12 mouse cellular contexts compared by ENCODE assay signal in the genomic region with DNA sequence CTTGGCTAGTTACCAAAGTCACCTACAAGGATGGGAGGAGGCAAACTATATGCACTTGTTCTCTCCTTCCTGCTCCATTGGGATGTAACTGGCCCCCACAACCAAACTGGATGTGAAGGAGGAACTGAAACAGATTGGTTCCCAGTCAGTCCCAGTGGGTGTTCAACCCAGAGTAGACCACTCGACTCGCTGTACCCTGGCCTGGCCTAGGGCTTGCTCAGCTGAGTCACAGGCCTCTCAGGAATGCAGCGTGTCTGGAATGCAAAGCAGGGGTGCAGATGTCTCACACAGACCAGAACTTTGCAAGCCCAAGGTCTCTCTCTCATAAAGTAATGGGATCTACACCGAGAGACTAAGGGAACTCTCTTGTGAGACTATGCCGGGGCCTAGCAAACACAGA. TPM values are rescaled to one million over a fixed set of nuclear protein-coding genes. Genes with fewer than 3 reads are reported as not detected.
DNase-seq lines count a peak whose midpoint lies in the region; ATAC-seq lines count a peak whose summit lies in the region.
"Had no signal": no experiment of that assay in that cellular context is flagged by ENCODE, and none has a peak within 500 bp of the region (broad histone marks: within the 10 kb centered on the region; RNA-seq: fewer than 3 reads in every experiment).

No protein-coding gene starts in this region.

- DNase-seq in heart, postnatal 14 days = no peak
- DNase-seq in urinary bladder, postnatal 25 days (ENCODE audit: low spot score) = peak; percentile 19
- DNase-seq in urinary bladder, adult 2 months (ENCODE audit: low spot score) = no peak
- DNase-seq in kidney, postnatal 10 days = peak; percentile 62
- DNase-seq in yolk sac, embryonic 10.5 days (ENCODE audit: low spot score) = peak; percentile 31
- DNase-seq in cerebellum, postnatal 14 days = no peak
- no peak for DNase-seq in left cerebral cortex, adult 9 months (ENCODE audit: low spot score in 2 of 2)
- DNase-seq: cerebellum, adult 18-20 months had no signal

- H3K27me3 ChIP-seq in heart, embryonic 13.5 days (replicated peaks) = no peaks in the 10 kb centered on the region

- H3K9ac ChIP-seq in heart, embryonic 13.5 days = no peak overlapping the region

- H3K4me2 ChIP-seq in heart, embryonic 13.5 days = no peak overlapping the region

- H3K4me3 ChIP-seq in heart, embryonic 13.5 days = no peak overlapping the region
- H3K4me3 ChIP-seq: hindbrain, embryonic 10.5 days; myocyte had no signal

- intact Hi-C loops in heart, postnatal 14 days (cut with DNase I) = no loop called here

- no peak for ATAC-seq in heart, embryonic 13.5 days (ENCODE audit: extremely low read depth, insufficient number of reproducible peaks, low FRiP score, low TSS enrichment)

- H3K4me1 ChIP-seq in heart, embryonic 13.5 days = peaks cover 23% of the 10 kb centered on the region
- H3K4me1 ChIP-seq: hindbrain, embryonic 10.5 days had no signal

- H3K36me3 ChIP-seq in heart, embryonic 13.5 days = no peaks in the 10 kb centered on the region
- H3K36me3 ChIP-seq: hindbrain, embryonic 10.5 days had no signal

- H3K9me3 ChIP-seq in heart, embryonic 13.5 days = peaks cover 2% of the 10 kb centered on the region; the same call in 1 of the 2 replicates
- H3K9me3 ChIP-seq: hindbrain, embryonic 10.5 days had no signal

- 62% methylated on average over 5 of the region's 5 CpGs for WGBS in heart, embryonic 13.5 days

- 0 out of 2 replicates have a peak overlapping the region, but pooled peaks have one; percentile 0 for H3K27ac ChIP-seq in heart, embryonic 13.5 days (replicated peaks)
- H3K27ac ChIP-seq: hindbrain, embryonic 10.5 days; macrophage had no signal

RNA-seq across cellular contexts. Expression of gene Map4k3, which starts 27.8 kb away (rescaled TPM):
- 15.1 and 17.0 TPM in 2 replicates for polyA plus RNA-seq in heart, embryonic 13.5 days (2015; fragmentation: Nextera tagmentation; extraction: Ambion mirVana)
- 10 to 100 TPM; 30.0 to 34.6 TPM for total RNA-seq in heart, postnatal 14 days (2021)
- 47.9 and 53.9 TPM in 2 replicates for polyA plus RNA-seq in urinary bladder, adult 2 months (2012; rRNA removed)

Comparison
In these comparisons a context has a peak if more than half of its experiments do, and no peak if none do; other contexts are left out.
1. DNase-seq: peak in urinary bladder, postnatal 25 days (single experiment), kidney, postnatal 10 days (single experiment) and yolk sac, embryonic 10.5 days (single experiment); none in heart, postnatal 14 days (0 of 2), urinary bladder, adult 2 months (single experiment), cerebellum, postnatal 14 days (0 of 2) and left cerebral cortex, adult 9 months (0 of 2).